Mouse (Mus musculus) lung, embryonic 14.5 days (tissue): ENCODE results near the gene Lao1. TPM values are rescaled to one million over a fixed set of nuclear protein-coding genes. Genes with fewer than 3 reads are reported as not detected.
A peak's percentile ranks its signal among the peaks of the same experiment; 100 is the strongest.

Experiments used
- ATAC-seq: fragments of 200-750 bp; cut with Nextera tagmentation; 2 replicates; pipeline ENCODE4 v1.8.0; 2017; ENCODE audit warnings: mild to moderate bottlenecking, moderate TSS enrichment, moderate library complexity; ENCODE audit not compliant: insufficient read depth
- DNase-seq: peaks from one replicate; pipeline ENCODE4 v3.0.0-alpha.2; 2015
- H3K27ac ChIP-seq: fragments of 300-500 bp; sonication (generic); 2 replicates; pipeline ENCODE4 v1.5.1; 2014; ENCODE audit warnings: low read depth, mild to moderate bottlenecking, moderate library complexity
- H3K27me3 ChIP-seq: fragments of 300-500 bp; sonication (generic); 2 replicates; pipeline ENCODE4 v1.6.1; 2014; ENCODE audit warnings: low read length, control low read depth; ENCODE audit not compliant: insufficient read depth
- H3K36me3 ChIP-seq: fragments of 300-500 bp; sonication (generic); 2 replicates; pipeline ENCODE4 v1.6.1; 2014; ENCODE audit warnings: control low read depth; ENCODE audit not compliant: insufficient read depth
- H3K4me1 ChIP-seq: fragments of 300-500 bp; sonication (generic); 2 replicates; pipeline ENCODE4 v1.6.1; 2014; ENCODE audit warnings: antibody characterized with exemption, control low read depth; ENCODE audit not compliant: insufficient read depth
- H3K4me2 ChIP-seq: fragments of 300-500 bp; sonication (generic); 2 replicates; pipeline ENCODE4 v1.6.1; 2014; ENCODE audit warnings: mild to moderate bottlenecking
- H3K4me3 ChIP-seq: fragments of 300-500 bp; sonication (generic); 2 replicates; pipeline ENCODE4 v1.5.1; 2014; ENCODE audit warnings: low read depth, low read length
- H3K9ac ChIP-seq: fragments of 300-500 bp; sonication (generic); 2 replicates; pipeline ENCODE4 v1.6.1; 2014
- H3K9me3 ChIP-seq: fragments of 300-500 bp; sonication (generic); 2 replicates; pipeline ENCODE4 v1.6.1; 2016; ENCODE audit warnings: low read depth, low read length, control low read depth
- CTCF ChIP-seq: IDR thresholded peaks from 2 replicates; pipeline ENCODE4 v1.5.1; 2016; ENCODE audit warnings: antibody characterized with exemption, low read depth
- WGBS: fragments of 180-500 bp; shearing (Covaris S2); extraction: QIAGEN DNeasy Blood & Tissue Kit; methylation state at CpG from one replicate; pipeline ENCODE4 v1.1.7; 2014; 5-methylcytosine and 5-hydroxymethylcytosine counted together
- polyA plus RNA-seq: library from polyadenylated mRNA; unstranded; fragments of >200 nt; fragmentation: Nextera tagmentation; extraction: Ambion mirVana; gene quantifications from 2 replicates; pipeline ENCODE4 v1.2.1, GENCODE M21; 2014

The Lao1 gene
- polyA plus RNA-seq, 1 experiment from 2014 or later: not detected

DNA sequence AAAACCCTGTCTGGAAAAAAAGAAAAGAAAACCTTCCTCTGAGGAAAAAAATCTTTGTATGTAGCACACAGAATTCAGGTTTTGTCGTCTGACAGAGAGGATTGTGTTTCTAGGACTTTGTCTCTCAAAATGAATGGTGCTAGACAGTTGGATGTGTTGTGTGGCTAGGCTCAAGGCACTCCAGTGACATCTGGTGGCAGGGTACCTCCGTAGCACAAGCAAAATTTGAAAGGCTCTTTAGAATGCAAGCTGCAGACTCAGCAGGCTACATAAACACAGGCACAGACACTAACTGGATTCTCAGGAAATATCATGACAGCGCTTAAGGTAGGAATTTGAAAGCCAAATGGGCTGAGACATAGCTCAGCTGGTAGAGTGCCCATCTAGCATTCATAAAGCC is 27.2 kb downstream of the Lao1 start:
- Histone ChIP-seq H3K4me1 (no peaks in the 10 kb centered on the region), H3K4me3 (no peak overlapping the region), H3K4me2 (no peak overlapping the region), H3K9me3 (no peaks in the 10 kb centered on the region), H3K27me3 (no peaks in the 10 kb centered on the region), H3K36me3 (no peaks in the 10 kb centered on the region), H3K9ac (no peak overlapping the region), H3K27ac (no peak overlapping the region)
- peak; percentile 65 for TF ChIP-seq CTCF
- 3% methylated on average over 3 of the region's 3 CpGs for WGBS
- DNase-seq (peak; percentile 66), ATAC-seq (no peak)

DNA sequence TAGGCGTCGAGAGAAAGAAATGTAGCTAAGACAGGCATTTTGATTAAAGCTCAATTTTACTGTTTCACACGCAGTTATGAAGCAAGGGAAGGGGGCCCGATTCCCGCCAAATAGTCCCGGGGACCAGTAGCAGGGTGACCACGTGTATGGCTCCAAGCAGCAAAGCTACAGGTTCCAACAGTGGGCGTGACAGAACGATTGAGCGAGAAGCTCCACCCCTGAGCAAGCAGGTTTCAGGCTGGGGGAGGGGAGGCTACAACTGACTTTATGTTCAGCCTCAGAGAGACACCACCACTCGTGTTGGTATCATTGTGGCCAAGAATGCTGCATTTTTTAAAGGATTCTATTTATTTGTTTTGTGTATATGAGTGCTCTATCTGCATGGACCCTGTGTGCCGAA is 28.0 kb downstream of the Lao1 start:
- no peaks in the 10 kb centered on the region for H3K27me3 ChIP-seq
- no peaks in the 10 kb centered on the region for H3K4me1 ChIP-seq
- H3K9me3 ChIP-seq: 0 out of 2 replicates have a peak, but pooled peaks cover 2% of the 10 kb centered on the region
- H3K27ac ChIP-seq: no peak overlapping the region
- H3K36me3 ChIP-seq: no peaks in the 10 kb centered on the region
- DNase-seq (no peak), ATAC-seq (no peak)
- TF ChIP-seq CTCF: no peak
- H3K4me3 ChIP-seq: no peak overlapping the region
- WGBS: 28% methylated on average over 12 of the region's 12 CpGs
- no peak overlapping the region for H3K4me2 ChIP-seq
- no peak overlapping the region for H3K9ac ChIP-seq

DNA sequence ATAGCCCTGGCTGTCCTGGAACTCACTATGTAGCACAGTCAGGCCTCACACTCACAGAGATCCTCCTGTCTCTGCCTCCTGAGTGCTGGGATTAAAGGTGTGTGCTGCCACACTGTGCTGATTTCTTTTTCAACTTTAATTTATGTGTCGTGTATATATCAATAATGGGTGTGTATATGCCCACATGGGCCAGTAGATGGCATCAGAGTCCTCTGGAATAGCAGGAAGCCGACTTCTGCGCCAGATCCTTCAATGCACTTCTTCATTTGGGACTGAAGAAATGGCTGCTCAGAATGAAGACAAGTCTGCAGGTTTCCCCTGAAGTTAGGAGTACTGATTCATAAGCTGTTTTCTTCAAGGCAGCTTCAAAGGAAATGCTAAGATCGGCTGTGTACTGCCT is 30.4 kb downstream of the Lao1 start:
- Histone ChIP-seq H3K36me3 (no peaks in the 10 kb centered on the region), H3K27ac (no peak overlapping the region), H3K4me3 (no peak overlapping the region), H3K9me3 (0 out of 2 replicates have a peak, but pooled peaks cover 3% of the 10 kb centered on the region), H3K4me1 (no peaks in the 10 kb centered on the region), H3K9ac (no peak overlapping the region), H3K4me2 (no peak overlapping the region), H3K27me3 (no peaks in the 10 kb centered on the region)
- DNase-seq: peak; percentile 70
- ATAC-seq: no peak
- WGBS: 39% methylated on average over 4 of the region's 4 CpGs
- peak; percentile 61 for TF ChIP-seq CTCF

- 88% methylated on average over 14 of the region's 14 CpGs for WGBS
- Histone ChIP-seq H3K27ac (no peak overlapping the region), H3K36me3 (no peaks in the 10 kb centered on the region), H3K9me3 (0 out of 2 replicates have a peak, but pooled peaks cover 3% of the 10 kb centered on the region), H3K9ac (no peak overlapping the region), H3K4me1 (no peaks in the 10 kb centered on the region), H3K4me2 (no peak overlapping the region), H3K4me3 (no peak overlapping the region), H3K27me3 (no peaks in the 10 kb centered on the region)
- ATAC-seq (no peak), DNase-seq (no peak)
- TF ChIP-seq CTCF: no peak
Measured at GRCm38 (mm10) chr4:118997127-118997542, 35.8 kb downstream of the Lao1 start.

GRCm38 (mm10) chr4:118999691-119000486 is 38.5 kb downstream of the Lao1 start:
- H3K27ac ChIP-seq: no peak overlapping the region
- no peak overlapping the region for H3K9ac ChIP-seq
- no peak overlapping the region for H3K4me3 ChIP-seq
- no peaks in the 10 kb centered on the region for H3K27me3 ChIP-seq
- peak; percentile 27 for TF ChIP-seq CTCF
- H3K36me3 ChIP-seq: no peaks in the 10 kb centered on the region
- ATAC-seq (no peak), DNase-seq (peak; percentile 40)
- no peak overlapping the region for H3K4me2 ChIP-seq
- 45% methylated on average over 19 of the region's 19 CpGs for WGBS
- H3K9me3 ChIP-seq: no peaks in the 10 kb centered on the region
- H3K4me1 ChIP-seq: no peaks in the 10 kb centered on the region

DNA sequence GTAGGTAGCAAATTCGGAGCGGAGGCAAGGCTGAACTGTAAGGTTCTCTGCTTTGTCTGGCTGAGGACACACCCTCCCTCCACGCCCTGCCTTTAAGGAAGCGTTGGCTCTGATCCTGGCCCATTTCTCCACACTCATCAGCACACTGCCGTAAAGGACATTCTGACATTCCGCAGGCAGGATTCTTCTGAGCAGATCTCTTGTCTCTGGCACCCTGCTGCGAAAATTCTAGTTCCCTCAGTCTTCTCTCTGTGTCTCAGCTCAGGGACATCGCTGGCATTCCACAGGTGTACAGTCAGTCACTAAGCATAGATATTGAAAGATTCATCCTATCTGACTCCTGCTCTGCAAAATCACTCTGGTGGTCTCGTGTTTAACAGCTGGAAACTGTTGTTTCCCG is 40.3 kb downstream of the Lao1 start:
- WGBS: 60% methylated on average over 10 of the region's 10 CpGs
- ATAC-seq: no peak
- Histone ChIP-seq H3K4me2 (no peak overlapping the region), H3K4me1 (no peaks in the 10 kb centered on the region), H3K27me3 (no peaks in the 10 kb centered on the region), H3K9me3 (no peaks in the 10 kb centered on the region), H3K9ac (no peak overlapping the region), H3K27ac (no peak overlapping the region), H3K36me3 (no peaks in the 10 kb centered on the region), H3K4me3 (no peak overlapping the region)
- no peak for DNase-seq
- no peak for TF ChIP-seq CTCF

- H3K9me3 ChIP-seq: no peaks in the 10 kb centered on the region
- no peak overlapping the region for H3K4me2 ChIP-seq
- no peak for TF ChIP-seq CTCF
- H3K27ac ChIP-seq: no peak overlapping the region
- WGBS: 67% methylated on average over 3 of the region's 3 CpGs
- H3K4me3 ChIP-seq: no peak overlapping the region
- no peak overlapping the region for H3K9ac ChIP-seq
- no peak for DNase-seq
- no peaks in the 10 kb centered on the region for H3K36me3 ChIP-seq
- H3K4me1 ChIP-seq: no peaks in the 10 kb centered on the region
- no peak for ATAC-seq
- no peaks in the 10 kb centered on the region for H3K27me3 ChIP-seq
Measured at GRCm38 (mm10) chr4:119002512-119002911, 41.1 kb downstream of the Lao1 start.
